Mouse (Mus musculus): ENCODE measurements around the gene Acnat1.

DNA sequence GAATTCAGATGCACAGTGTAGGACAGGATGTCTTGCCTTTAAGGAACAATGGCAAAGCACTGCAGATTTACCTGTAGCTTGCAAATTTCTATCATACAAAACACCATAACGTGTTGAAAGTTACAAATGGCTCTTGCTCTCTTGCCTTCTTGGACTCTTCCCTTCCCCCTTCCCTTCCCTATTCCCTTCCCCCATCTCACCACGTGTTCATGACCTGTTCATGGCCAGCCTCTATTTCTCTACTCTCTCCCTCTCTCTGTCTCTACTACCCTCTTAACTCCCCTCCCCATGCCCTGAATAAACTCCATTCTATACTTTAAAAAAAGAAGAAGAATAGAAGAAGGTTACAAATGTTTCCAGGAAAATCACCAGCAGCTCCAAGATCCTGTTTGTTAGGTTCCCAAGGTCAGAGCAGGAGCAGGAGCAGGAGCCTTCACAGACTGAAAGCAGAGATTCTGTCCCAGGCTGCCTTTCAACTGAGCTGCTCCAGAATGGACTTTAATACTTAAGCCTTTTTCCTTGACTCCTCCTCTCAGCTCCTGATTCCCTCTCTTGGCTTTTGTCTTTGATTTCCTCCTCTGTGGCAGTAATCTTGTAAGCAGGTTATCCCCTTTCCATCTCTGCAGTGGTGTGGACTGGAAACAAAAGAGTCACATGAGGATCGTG is at the start of gene Acnat1:
- TF ChIP-seq CTCF (IDR thresholded peaks at IDR 0.05; ENCODE audit: low read depth, low read length) (no peak), EP300 (IDR thresholded peaks at IDR 0.05; ENCODE audit: insufficient read depth, low read depth, low read length) (no peak), POLR2A (IDR thresholded peaks at IDR 0.05; ENCODE audit: insufficient read depth, low read length) (no peak)
